Mouse (Mus musculus) frontal cortex, adult 2 months (tissue): ENCODE data around the gene Skp1a. TPM values are rescaled to one million over a fixed set of nuclear protein-coding genes. Genes with fewer than 3 reads are reported as not detected.

Experiments
- DNase-seq, 2 experiments: peaks; one replicate each; pipeline ENCODE4 v3.0.0; 2022; ENCODE audit warnings: low spot score in 1 of 2; ENCODE audit errors: extremely low spot score in 1 of 2
- polyA plus RNA-seq: library from polyadenylated mRNA; depleted of rRNA; stranded (reverse); fragments of >200 nt; gene quantifications from 2 replicates; pipeline ENCODE4 v1.2.3, GENCODE M21; 2012

Gene Skp1a
- polyA plus RNA-seq, 1 experiment = 372 TPM

- DNase-seq = peak in 1 of 2 experiments; percentile 78
These were observed 22.0 kb downstream of the Skp1a start for GRCm38 (mm10) chr11:52253674-52254375.

DNA sequence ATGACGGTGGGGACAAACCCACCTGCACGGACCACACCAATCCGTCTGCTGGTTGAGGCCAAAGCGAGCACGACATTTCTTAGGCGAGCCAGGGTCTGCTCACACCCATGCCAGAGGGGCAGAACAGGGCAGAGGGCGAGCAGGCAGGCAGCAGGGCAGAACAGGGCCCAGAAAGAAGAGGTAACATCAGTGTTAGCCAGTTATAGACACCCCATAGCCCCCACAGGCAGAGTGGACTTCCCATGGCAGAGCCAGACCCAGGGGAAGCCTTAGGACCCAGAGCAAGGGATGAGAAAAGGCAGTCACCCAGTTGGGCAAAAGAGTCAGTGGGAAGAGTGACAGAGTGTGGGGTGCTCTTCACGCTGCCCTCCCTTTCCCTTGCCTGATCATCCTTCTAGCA, 23.3 kb downstream of the Skp1a start:
- no peak for DNase-seq

DNA sequence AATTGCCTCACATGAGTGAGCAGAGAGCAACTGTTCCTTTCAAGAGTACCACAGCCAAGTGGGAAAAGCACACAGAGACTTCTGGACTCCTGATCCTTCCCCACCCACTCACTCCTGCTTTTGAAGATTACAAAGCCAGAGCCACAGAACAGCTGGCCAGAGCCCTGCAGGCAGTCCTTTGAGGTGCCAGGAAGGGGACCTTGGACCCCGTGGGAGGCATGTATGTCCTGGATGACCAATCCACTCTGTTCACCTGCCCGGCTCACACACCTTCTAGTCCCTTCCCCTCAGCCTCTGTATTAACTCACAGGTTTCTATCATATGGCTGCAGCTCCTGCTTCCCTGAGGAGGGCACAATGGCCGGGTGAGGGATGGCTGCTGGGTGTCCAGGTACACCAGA, 25.6 kb downstream of the Skp1a start:
- DNase-seq = no peak

DNA sequence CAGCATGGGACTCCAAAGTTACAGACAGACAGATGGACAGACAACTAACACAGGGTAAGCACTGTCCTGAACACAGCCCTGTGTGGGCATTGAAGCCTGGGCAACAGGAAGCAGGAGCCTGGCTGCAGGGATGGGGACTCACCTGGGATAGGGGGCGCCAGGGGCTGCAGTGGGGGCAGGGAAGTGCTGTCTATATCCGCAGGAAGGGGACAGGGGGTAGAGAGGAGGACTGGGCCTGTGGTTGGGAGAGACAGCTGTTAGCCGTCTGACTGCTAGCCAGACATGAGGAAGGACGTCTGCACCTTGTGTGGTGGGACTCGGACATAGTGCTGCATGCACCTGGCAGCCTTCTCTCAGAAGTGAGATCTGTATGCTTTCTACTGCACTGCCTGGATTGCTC, 26.9 kb downstream of the Skp1a start:
- DNase-seq = no peak

DNA sequence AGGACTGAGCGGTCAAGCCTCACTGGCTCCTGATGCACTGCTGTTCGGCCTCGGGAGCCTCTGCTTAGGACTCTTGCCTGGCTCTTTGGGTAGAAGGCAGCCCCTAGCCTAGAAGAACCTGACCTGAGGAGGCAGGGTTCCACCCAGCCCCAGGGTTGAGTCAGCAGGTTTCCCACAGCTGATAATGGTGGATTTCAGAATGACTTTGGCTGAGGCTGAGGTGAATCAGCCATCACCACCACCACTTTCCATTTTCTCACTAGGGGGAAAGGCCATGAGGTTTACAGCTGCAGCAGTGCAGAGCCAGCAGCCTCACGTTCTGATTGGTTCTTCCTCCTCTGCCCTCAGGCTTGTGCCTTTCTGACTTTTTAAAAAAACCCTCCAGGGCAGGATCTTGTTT, 29.1 kb downstream of the Skp1a start:
- no peak for DNase-seq

DNA sequence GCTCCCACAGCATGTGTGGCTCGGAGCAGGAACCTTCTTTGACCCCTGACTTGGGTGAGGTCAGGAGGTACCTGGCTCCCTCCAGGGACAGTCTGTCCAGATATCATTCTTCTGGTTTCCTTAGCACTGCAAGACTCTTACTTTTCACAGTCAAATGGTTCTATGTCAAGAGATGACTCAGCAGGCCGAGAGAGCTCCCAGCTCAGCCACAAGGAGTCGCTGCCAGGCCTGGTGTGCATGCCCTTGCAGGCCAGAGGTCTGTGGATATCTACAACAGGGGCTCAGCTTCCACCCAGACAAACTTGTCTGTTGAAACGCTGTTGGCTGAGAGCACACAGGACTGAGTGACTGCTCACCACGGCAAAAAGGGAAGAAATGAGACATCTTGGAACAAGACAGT, 30.1 kb downstream of the Skp1a start:
- DNase-seq = no peak

- no peak for DNase-seq
These were observed 30.5 kb downstream of the Skp1a start for GRCm38 (mm10) chr11:52262338-52262737.

GRCm38 (mm10) chr11:52264871-52265270, 33.1 kb downstream of the Skp1a start:
- no peak for DNase-seq

GRCm38 (mm10) chr11:52265616-52266307, 34.0 kb downstream of the Skp1a start:
- no peak for DNase-seq

DNA sequence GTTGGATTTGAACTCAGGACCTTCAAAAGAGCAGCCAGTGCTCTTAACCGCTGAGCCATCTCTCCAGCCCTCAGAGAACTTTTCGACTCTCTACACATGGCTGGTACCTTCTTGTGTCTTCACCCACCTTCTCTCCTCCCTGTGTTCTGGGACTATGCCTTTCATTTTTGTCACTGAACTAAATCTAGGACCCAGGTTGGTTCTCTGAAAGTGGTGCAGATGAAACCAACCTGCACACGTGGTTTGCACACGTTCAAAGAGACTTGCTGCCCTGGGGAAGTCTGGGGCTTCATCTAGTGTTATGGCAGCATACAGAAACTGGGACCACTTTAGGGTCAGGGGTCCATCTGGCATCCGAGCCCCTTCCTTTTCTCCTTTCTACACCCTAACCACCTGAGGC, 35.5 kb downstream of the Skp1a start:
- no peak for DNase-seq

DNA sequence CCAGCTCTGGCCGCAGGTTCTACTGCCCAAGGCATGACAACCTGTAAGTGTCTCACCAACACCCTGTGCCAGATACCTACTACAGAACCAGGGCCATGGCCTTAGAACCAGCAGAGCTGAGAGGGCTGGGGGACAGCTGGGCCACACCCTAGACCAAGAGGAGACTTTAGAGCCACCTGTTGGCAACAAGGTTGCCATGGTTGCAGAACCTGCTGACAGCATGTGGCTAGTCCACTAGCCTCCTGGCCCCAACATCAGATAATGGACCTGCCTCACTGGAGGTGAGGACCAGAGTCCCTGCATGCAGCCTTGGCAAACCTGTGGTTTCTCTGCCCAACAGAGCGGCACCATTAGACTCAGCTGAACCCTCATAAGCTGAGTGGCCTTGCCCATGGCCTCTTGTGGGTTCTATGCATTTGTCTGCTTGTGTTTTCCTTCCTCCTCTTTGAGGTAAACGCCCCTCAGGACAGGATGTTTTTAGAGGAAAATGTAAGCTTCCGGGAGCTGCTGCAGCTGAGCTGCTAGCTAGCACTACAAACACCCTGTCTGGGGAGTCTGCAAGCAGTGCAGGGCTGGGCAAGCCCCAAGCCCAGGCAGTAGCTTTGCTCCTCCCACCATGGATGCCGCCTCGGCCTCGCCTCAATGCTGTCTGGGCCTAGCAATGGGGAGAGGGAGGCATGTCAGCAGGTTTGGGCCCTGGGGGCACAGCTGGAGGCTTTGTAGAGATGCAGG, 36.5 kb downstream of the Skp1a start:
- no peak for DNase-seq

- no peak for DNase-seq
These were observed 38.0 kb downstream of the Skp1a start for GRCm38 (mm10) chr11:52269841-52270240.

- DNase-seq = no peak
These were observed 40.1 kb downstream of the Skp1a start for GRCm38 (mm10) chr11:52271765-52272495.

DNA sequence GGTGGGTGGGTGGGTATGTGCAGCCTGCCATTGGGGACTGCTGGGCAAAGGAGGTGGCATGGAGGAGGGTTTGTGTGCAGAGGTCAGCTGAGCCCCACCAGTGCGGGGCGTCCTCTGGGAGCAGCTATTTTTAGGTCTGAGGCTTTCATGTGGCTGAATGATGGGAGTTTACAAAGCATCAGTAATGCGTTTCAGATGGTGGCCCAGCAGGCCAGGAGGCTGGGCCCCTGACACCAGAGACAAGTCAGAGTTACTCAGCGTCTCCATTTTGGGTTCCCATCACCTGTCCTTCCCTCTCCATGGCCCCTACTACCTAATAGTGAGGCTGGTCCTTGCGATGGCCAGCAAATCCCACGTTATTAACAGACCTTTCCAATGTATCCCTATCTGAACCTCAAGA, 40.8 kb downstream of the Skp1a start:
- no peak for DNase-seq

DNA sequence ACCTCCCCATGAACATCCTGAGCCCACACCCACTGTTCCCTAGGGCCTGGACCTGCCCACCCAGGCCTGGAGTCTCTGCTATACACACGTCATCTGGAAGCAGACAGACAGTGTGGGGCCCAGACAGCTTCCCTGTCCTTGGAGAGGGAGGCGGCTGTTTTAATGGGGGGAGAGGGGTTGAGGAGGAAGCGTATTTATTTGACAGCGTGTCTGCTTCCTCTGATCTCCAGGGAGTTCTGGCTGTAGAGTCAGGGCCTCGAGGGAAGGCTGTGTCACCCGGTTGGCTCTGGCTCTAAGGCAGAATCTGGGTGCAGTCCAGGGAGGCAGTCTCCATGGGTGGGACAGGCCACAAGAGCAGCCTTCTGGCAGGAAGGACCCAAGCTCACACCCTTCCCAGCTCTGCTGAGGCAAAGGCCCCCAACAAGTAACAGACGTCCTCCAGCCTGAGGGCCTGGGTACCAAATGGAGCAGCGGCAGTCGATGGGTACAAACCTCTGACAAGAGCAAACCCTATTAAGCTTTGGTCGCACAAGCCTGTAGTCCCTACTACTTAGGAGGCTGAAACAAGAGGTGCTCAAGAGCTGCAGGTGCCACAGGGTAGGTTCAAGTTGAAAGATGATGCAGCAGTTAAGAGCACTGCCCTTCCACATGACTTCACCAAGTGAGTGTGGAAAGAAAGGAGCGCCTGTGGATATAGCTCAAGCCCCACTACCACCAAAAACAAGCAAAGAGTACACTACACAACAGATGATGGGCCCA, 41.6 kb downstream of the Skp1a start:
- DNase-seq = no peak

GRCm38 (mm10) chr11:52273942-52274330, 42.1 kb downstream of the Skp1a start:
- no peak for DNase-seq

DNA sequence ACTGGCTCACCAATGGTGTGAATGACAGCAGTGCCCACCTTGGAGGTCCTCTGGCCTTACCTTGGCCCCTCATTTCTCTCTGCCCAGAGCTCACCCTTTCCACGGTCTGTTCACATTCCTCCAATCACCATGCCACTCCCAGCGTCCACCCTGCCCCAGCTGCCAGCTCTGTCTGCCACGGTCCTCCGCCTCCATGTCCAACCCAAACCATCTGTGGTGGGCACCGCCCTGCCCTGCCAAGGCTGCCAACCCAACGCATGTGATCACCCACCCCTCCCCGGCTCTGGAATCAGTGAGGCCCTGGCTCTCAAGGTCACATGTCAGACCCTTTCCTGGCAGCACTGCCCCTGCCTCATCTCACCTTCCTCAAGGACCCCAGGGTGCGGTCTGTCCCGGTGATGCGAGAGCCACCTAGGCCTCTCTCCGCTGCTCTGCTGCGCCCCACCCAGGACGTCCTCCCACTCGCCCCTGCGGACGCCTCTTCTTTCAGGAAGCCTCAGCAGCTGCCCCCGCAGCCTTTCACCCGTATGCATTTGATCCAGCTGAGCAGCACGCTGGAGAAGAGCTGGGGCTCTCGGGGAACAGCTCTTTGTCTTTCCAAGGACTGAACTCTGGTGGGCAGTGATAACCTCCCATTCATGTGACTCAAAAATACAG, 42.8 kb downstream of the Skp1a start:
- DNase-seq = peak in 1 of 2 experiments; percentile 28

- DNase-seq = no peak
These were observed 43.6 kb downstream of the Skp1a start for GRCm38 (mm10) chr11:52275366-52275765.

DNA sequence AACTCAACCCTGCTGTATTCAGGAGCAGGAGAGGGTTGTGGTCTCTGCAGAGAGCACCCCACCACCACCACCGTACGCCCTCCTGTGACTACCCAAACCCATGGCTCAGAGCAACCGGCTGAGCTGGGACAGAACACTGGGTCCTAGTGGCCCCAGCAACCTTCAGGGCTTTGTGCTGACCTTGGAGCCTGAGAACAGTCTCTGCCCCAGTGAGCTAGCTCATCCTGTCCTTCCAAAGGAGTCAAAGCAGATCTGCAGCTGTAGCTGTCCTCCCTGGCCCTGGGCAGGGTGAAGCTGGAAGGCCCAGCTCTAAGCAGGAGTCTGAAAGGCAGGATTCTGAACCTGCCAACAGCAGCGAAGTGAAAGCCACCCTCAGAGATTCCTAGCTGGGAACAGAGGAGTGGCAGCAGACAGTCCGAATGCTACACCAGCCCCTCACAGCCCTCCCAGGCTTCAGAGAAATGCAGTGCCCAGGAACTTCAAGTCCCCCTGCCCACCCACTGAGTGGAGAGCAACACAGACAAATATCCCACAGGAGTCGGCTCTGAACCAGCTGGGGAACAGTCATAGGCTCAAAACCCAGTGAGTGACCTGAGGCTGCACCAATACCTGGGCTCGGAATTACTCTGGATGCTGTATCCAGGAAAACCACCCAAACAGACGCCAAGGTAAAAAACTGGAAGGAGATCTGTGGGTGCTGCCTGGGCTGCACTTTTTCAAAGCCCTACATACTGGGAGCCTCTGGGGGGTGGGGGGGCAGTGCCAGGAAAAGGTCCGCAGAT, 44.2 kb downstream of the Skp1a start:
- peak in 1 of 2 experiments; percentile 46 for DNase-seq
